In genomic region chr13:110490166-110490565, GRCm38 (mm10) we compare ENCODE assay signal across 24 mouse cellular contexts.
DNase-seq lines count a peak whose midpoint lies in the region; ATAC-seq lines count a peak whose summit lies in the region.
"Had no signal": no experiment of that assay in that cellular context is flagged by ENCODE, and none has a peak within 500 bp of the region (broad histone marks: within the 10 kb centered on the region; RNA-seq: fewer than 3 reads in every experiment).

No protein-coding gene starts in this region.

- ATAC-seq in hindbrain, embryonic 11.5 days (ENCODE audit: low FRiP score), result no peak
- ATAC-seq: hindbrain, embryonic 16.5 days; intestine, postnatal 0 days had no signal

- no peaks in the 10 kb centered on the region for H3K36me3 ChIP-seq in hindbrain, embryonic 11.5 days (ENCODE audit: control insufficient read depth, insufficient read depth, low read length)
- H3K36me3 ChIP-seq: embryonic facial prominence, embryonic 10.5 days; G1E; heart, embryonic 15.5 days; limb, embryonic 12.5 days; neural tube, embryonic 15.5 days had no signal

- peak; percentile 7 for DNase-seq in thymus, postnatal 14 days
- DNase-seq in thymus, postnatal 10 days (ENCODE audit: low spot score in 2 of 2), result no peak
- peak; percentile 48 for DNase-seq in T-cell, adult 2 months (ENCODE audit: low spot score)
- peak; percentile 2 for DNase-seq in induced T-regulatory cell, adult 2 months (ENCODE audit: low read depth)
- DNase-seq in layer of hippocampus, adult 8-10 months (ENCODE audit: low spot score in 2 of 2), result no peak
- no peak for DNase-seq in hindbrain, embryonic 11.5 days (ENCODE audit: low spot score)
- no peak for DNase-seq in right cerebral cortex, adult 18-20 months
- DNase-seq: adrenal gland, postnatal 25 days; cerebellum, adult 11 months; cerebellum, adult 9-11 months; gastrocnemius, adult 2 months; kidney, postnatal 25 days; layer of hippocampus, postnatal 36 days; lung, adult 18-20 months; midbrain, embryonic 14.5 days had no signal

- no peak overlapping the region for H3K9ac ChIP-seq in hindbrain, embryonic 11.5 days (ENCODE audit: low read depth, low read length)
- H3K9ac ChIP-seq: heart, embryonic 15.5 days; limb, embryonic 12.5 days; neural tube, embryonic 15.5 days had no signal

- no peaks in the 10 kb centered on the region for H3K9me3 ChIP-seq in hindbrain, embryonic 11.5 days (ENCODE audit: control insufficient read depth, low read length)
- H3K9me3 ChIP-seq: embryonic facial prominence, embryonic 10.5 days; heart, embryonic 15.5 days; limb, embryonic 12.5 days; neural tube, embryonic 15.5 days had no signal

- no peak overlapping the region for H3K4me3 ChIP-seq in hindbrain, embryonic 11.5 days (ENCODE audit: low read depth, low read length)
- H3K4me3 ChIP-seq: embryonic facial prominence, embryonic 10.5 days; gastrocnemius, adult 2 months; heart, embryonic 15.5 days; layer of hippocampus, adult 2 months; limb, embryonic 12.5 days; neural tube, embryonic 15.5 days had no signal

- H3K4me2 ChIP-seq in hindbrain, embryonic 11.5 days (replicated peaks; ENCODE audit: low read depth, low read length), result no peak overlapping the region
- H3K4me2 ChIP-seq: heart, embryonic 15.5 days; limb, embryonic 12.5 days; liver, embryonic 11.5 days; neural tube, embryonic 15.5 days had no signal

- no peak overlapping the region for H3K27ac ChIP-seq in hindbrain, embryonic 11.5 days (ENCODE audit: low read depth, low read length)
- H3K27ac ChIP-seq: embryonic facial prominence, embryonic 10.5 days; gastrocnemius, adult 2 months; heart, embryonic 15.5 days; layer of hippocampus, adult 2 months; limb, embryonic 12.5 days; neural tube, embryonic 15.5 days had no signal

- H3K27me3 ChIP-seq in hindbrain, embryonic 11.5 days (ENCODE audit: control insufficient read depth, insufficient read depth, low read length), result no peaks in the 10 kb centered on the region
- H3K27me3 ChIP-seq: heart, embryonic 15.5 days; limb, embryonic 12.5 days; neural tube, embryonic 15.5 days had no signal

- 87% methylated on average over 2 of the region's 2 CpGs for WGBS in hindbrain, embryonic 11.5 days

- H3K4me1 ChIP-seq in hindbrain, embryonic 11.5 days (replicated peaks; ENCODE audit: control insufficient read depth, insufficient read depth, low read length), result no peaks in the 10 kb centered on the region

Comparison
In these comparisons a context has a peak if more than half of its experiments do, and no peak if none do; other contexts are left out.
1. DNase-seq: peak in thymus, postnatal 14 days (single experiment), T-cell, adult 2 months (single experiment) and induced T-regulatory cell, adult 2 months (single experiment); none in thymus, postnatal 10 days (0 of 2), layer of hippocampus, adult 8-10 months (0 of 2), hindbrain, embryonic 11.5 days (single experiment) and right cerebral cortex, adult 18-20 months (single experiment).